Mouse (Mus musculus): ENCODE measurements around the gene AI464131. TPM values are rescaled to one million over a fixed set of nuclear protein-coding genes. Genes with fewer than 3 reads are reported as not detected.
"Not testable (repeated sequence)": the region's sequence is repeated elsewhere in the genome, so short reads cannot be mapped to it uniquely, and the experiment has no call there.

AI464131 gene
- polyA plus RNA-seq, 1 experiment from 2014 or later: 11.6 TPM

- peak within 1 kb of the TSS; percentile 79 for H3K4me2 ChIP-seq (replicated peaks; ENCODE audit: low read depth)
- H3K4me1 ChIP-seq (replicated peaks; ENCODE audit: control insufficient read depth, insufficient read depth, low read length): no peaks in the 10 kb centered on the region
- H3K27ac ChIP-seq (ENCODE audit: low read depth, low read length): peak within 1 kb of the TSS; percentile 57
- peak within 1 kb of the TSS; percentile 65 for H3K9ac ChIP-seq (ENCODE audit: low read depth, low read length)
- ATAC-seq: peak; percentile 98
- H3K9me3 ChIP-seq (ENCODE audit: control insufficient read depth): no peaks in the 10 kb centered on the region
- H3K4me3 ChIP-seq (ENCODE audit: low read depth, low read length): peak within 1 kb of the TSS; percentile 88
- no peaks in the 10 kb centered on the region for H3K36me3 ChIP-seq (ENCODE audit: control insufficient read depth, insufficient read depth)
- H3K27me3 ChIP-seq (replicated peaks; ENCODE audit: control insufficient read depth, insufficient read depth, low read length): no peaks in the 10 kb centered on the region
- no peak; the same call in 1 of the 2 replicates for TF ChIP-seq CTCF (IDR thresholded peaks at IDR 0.05; ENCODE audit: low read depth)
- under 1% methylated on average over 70 of the region's 70 CpGs for WGBS
Measured at GRCm38 (mm10) chr4:41464345-41465286, 38.3 kb downstream of the AI464131 start, which contains the start of the genes Kif24 and Nudt2. Gene Kif24 (minus strand): TSS chr4:41464887. Gene Nudt2 (plus strand): TSS chr4:41465151.

DNA sequence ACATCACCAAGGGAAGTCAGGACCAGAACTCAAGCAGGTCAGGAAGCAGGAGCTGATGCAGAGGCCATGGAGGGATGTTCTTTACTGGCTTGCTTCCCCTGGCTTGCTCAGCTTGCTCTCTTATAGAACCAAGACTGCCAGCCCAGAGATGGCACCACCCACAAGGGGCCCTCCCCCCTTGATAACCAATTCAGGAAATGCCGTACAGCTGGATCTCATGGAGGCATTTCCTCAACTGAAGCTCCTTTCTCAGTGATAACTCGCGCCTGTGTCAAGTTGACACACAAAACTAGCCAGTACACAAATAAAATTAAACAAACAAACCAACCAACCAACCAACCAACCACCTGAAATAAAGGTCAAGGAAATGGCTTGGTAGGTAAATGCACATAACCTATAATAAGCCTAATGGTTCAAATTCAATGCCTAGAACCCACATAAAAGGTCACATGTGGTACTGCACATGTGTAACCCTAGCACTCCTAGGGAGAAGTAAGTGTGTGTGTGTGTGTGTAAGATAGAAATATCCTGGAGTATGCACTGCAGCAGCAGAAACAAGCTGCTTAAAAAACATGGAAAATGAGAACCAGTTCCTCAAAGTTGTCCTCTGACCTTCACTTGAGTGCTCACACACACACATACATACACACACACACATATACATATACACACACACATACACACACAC is 39.7 kb downstream of the AI464131 start:
- peak overlapping the region; percentile 88 for H3K4me3 ChIP-seq (ENCODE audit: low read depth, low read length)
- H3K9ac ChIP-seq (ENCODE audit: low read depth, low read length); H3K27ac ChIP-seq (ENCODE audit: low read depth, low read length); H3K27me3 ChIP-seq (replicated peaks; ENCODE audit: control insufficient read depth, insufficient read depth, low read length); H3K36me3 ChIP-seq (ENCODE audit: control insufficient read depth, insufficient read depth); ATAC-seq; H3K4me1 ChIP-seq (replicated peaks; ENCODE audit: control insufficient read depth, insufficient read depth, low read length); H3K9me3 ChIP-seq (ENCODE audit: control insufficient read depth): not testable (repeated sequence)
- 24% methylated on average over 3 of the region's 3 CpGs for WGBS
- H3K4me2 ChIP-seq (replicated peaks; ENCODE audit: low read depth): peak overlapping the region; percentile 79

DNA sequence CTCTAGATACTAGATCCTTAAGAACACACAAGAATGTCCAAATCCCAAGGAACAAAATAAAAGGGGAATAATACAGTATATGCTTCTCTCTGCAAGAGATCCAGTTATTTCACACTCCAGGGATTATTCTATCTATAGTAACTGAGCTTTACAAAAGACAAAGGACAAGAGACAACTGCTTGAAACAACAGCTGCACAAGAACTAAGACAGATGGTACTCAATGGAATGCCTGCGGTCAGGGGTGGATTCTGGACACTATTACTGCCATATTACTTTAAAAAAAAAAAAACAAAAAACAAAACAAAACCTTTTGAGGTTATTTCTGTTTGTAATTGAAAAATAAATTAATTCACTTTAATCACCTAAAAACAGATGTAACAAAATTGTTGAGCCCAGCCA is 42.2 kb downstream of the AI464131 start:
- Histone ChIP-seq H3K27me3 (replicated peaks; ENCODE audit: control insufficient read depth, insufficient read depth, low read length) (no peaks in the 10 kb centered on the region), H3K4me2 (replicated peaks; ENCODE audit: low read depth) (no peak overlapping the region), H3K4me3 (ENCODE audit: low read depth, low read length) (no peak overlapping the region), H3K4me1 (replicated peaks; ENCODE audit: control insufficient read depth, insufficient read depth, low read length) (no peaks in the 10 kb centered on the region), H3K9me3 (ENCODE audit: control insufficient read depth) (no peaks in the 10 kb centered on the region), H3K36me3 (ENCODE audit: control insufficient read depth, insufficient read depth) (no peaks in the 10 kb centered on the region), H3K27ac (ENCODE audit: low read depth, low read length) (no peak overlapping the region), H3K9ac (ENCODE audit: low read depth, low read length) (no peak overlapping the region)
- TF ChIP-seq CTCF (IDR thresholded peaks at IDR 0.05; ENCODE audit: low read depth): no peak
- ATAC-seq: no peak
- WGBS: 95% methylated on average over 1 of the region's 1 CpGs

GRCm38 (mm10) chr4:41447595-41447994 is 55.3 kb downstream of the AI464131 start:
- no peaks in the 10 kb centered on the region for H3K9me3 ChIP-seq (ENCODE audit: control insufficient read depth)
- H3K27me3 ChIP-seq (replicated peaks; ENCODE audit: control insufficient read depth, insufficient read depth, low read length): no peaks in the 10 kb centered on the region
- H3K4me3 ChIP-seq (ENCODE audit: low read depth, low read length): no peak overlapping the region
- H3K4me2 ChIP-seq (replicated peaks; ENCODE audit: low read depth): no peak overlapping the region
- H3K27ac ChIP-seq (ENCODE audit: low read depth, low read length): no peak overlapping the region
- no peak for ATAC-seq
- 94% methylated on average over 3 of the region's 3 CpGs for WGBS
- no peaks in the 10 kb centered on the region for H3K4me1 ChIP-seq (replicated peaks; ENCODE audit: control insufficient read depth, insufficient read depth, low read length)
- H3K9ac ChIP-seq (ENCODE audit: low read depth, low read length): no peak overlapping the region
- H3K36me3 ChIP-seq (ENCODE audit: control insufficient read depth, insufficient read depth): no peaks in the 10 kb centered on the region; the same call in 1 of the 2 replicates
- no peak for TF ChIP-seq CTCF (IDR thresholded peaks at IDR 0.05; ENCODE audit: low read depth)

Other genes starting within 250 kb of the AI464131 start
- 15.3 and 17.7 TPM in 2 replicates for gene Ubap2, start 227.9 kb downstream of the AI464131 start, polyA plus RNA-seq (2015; fragmentation: Nextera tagmentation; extraction: Ambion mirVana)
- 27.0 and 29.1 TPM in 2 replicates for gene Dcaf12, start 188.2 kb downstream of the AI464131 start, polyA plus RNA-seq (2015; fragmentation: Nextera tagmentation; extraction: Ambion mirVana)
- gene Ubap1, start 154.1 kb downstream of the AI464131 start, polyA plus RNA-seq (2015; fragmentation: Nextera tagmentation; extraction: Ambion mirVana): 36.3 and 44.7 TPM in 2 replicates
- 1.3 and 1.4 TPM in 2 replicates for gene Kif24, start 38.2 kb downstream of the AI464131 start, polyA plus RNA-seq (2015; fragmentation: Nextera tagmentation; extraction: Ambion mirVana)
- 34.9 and 35.7 TPM in 2 replicates for gene Nudt2, start 37.9 kb downstream of the AI464131 start, polyA plus RNA-seq (2015; fragmentation: Nextera tagmentation; extraction: Ambion mirVana)
- 0.52 and 2.0 TPM in 2 replicates for gene 1110017D15Rik, start 14.3 kb upstream of the AI464131 start, polyA plus RNA-seq (2015; fragmentation: Nextera tagmentation; extraction: Ambion mirVana)
- 3.2 and 4.9 TPM in 2 replicates for gene Fam219a, start 66.5 kb upstream of the AI464131 start, polyA plus RNA-seq (2015; fragmentation: Nextera tagmentation; extraction: Ambion mirVana)
- gene Dnaic1, start 66.7 kb upstream of the AI464131 start, polyA plus RNA-seq (2015; fragmentation: Nextera tagmentation; extraction: Ambion mirVana): 2.3 and 3.4 TPM in 2 replicates
- 8.5 and 8.6 TPM in 2 replicates for gene Enho, start 137.2 kb upstream of the AI464131 start, polyA plus RNA-seq (2015; fragmentation: Nextera tagmentation; extraction: Ambion mirVana)
- gene Cntfr, start 194.0 kb upstream of the AI464131 start, polyA plus RNA-seq (2015; fragmentation: Nextera tagmentation; extraction: Ambion mirVana): 1.9 and 2.8 TPM in 2 replicates
- gene Il11ra1, start 196.9 kb upstream of the AI464131 start, polyA plus RNA-seq (2015; fragmentation: Nextera tagmentation; extraction: Ambion mirVana): 63.8 and 63.9 TPM in 2 replicates
- 47.4 and 51.3 TPM in 2 replicates for gene Rpp25l, start 210.5 kb upstream of the AI464131 start, polyA plus RNA-seq (2015; fragmentation: Nextera tagmentation; extraction: Ambion mirVana)
- 127 and 144 TPM in 2 replicates for gene Dctn3, start 220.1 kb upstream of the AI464131 start, polyA plus RNA-seq (2015; fragmentation: Nextera tagmentation; extraction: Ambion mirVana)
- not detected in 2 replicates for gene Arid3c, start 228.1 kb upstream of the AI464131 start, polyA plus RNA-seq (2015; fragmentation: Nextera tagmentation; extraction: Ambion mirVana)

Measured in intestine, postnatal 0 days (tissue).